Mouse (Mus musculus) retina, embryonic 14.5 days (tissue): Measurements from ENCODE around the gene Robo4.

Source experiments
- DNase-seq: peaks from one replicate; pipeline ENCODE4 v3.0.0-alpha.2; 2015; ENCODE audit warnings: low spot score

Gene Robo4

DNA sequence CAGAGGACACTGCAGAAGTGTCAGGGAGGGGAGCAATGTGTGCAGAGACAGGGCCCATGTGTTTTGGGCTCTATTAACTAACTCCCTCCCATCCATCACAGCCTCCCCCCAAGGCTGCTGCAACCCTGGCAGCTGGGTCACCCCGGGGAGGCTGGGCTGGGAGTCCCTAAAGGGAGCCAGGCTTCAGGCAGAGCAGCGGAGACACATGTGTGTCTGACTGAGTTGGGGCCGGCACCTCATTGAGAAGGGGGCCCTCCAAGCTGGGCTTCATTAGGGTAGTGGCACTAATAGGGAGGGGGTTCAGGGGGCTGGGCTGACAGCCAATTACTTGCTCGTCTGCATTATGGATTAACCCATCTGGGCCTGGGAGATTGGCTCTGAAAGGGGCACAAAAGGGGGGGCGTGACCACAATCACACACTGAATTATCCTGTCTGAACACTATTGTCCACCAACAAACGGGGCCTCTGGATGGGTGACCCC lies 52.4 kb downstream of the Robo4 start:
- DNase-seq = peak; percentile 60

DNA sequence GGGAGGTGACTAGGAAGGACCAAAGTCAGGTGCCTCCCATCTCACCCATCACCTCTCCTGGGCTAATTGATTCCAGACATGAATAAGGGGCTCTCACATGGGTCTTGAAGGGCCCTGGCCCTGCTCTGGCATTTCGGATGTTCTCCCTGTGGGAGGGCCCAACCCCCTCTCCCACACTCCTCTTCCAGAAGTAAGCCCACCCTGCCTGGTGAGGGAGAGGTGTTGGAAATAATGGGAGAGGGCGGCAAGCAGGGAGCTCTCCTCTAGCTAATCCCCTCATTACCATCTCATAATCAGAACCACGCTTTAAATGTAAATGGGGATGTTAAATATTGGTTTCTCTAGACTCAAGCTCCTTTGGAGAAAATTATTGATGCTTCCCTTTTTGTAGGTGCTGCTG lies 53.3 kb downstream of the Robo4 start:
- no peak for DNase-seq

DNA sequence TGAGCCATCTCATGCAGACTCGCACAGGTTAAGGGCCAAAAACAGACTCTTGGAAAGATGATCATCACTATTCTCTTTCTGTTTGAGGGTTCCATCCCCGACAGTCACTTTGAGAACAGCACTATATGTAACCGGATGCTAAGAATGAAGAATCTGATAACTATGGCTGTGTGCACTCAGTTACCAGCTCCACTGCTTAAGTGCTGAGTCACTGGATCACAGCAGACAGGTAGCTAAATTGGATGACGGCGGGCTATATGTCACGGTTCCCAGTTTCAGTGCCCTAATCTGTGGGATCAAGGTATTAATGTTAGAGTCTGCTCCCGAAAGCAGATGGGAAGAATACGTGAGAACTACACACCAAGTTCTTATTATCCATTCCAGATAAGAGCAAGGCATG lies 54.2 kb downstream of the Robo4 start:
- no peak for DNase-seq

DNA sequence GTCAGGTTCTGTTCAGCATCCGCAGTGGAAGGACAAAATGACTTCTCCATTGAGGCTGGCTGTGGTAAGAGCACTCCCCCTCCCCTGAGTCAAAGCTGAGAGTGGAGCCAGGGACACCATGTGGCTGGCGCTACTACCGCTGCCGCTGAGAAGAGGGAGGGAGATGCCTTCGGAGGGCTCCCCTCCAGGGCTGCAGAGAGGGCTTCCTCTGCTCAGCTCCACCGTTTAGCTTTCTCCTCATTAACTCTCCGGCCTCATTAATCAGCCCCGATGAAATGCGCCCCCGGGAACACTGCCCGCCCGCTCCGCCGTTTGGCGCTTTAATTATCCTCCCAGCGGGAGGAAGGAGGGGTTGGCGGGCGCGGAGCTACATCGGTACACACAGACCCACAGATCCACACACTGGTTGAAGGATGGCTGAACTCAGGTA lies 54.8 kb downstream of the Robo4 start:
- peak; percentile 79 for DNase-seq

DNA sequence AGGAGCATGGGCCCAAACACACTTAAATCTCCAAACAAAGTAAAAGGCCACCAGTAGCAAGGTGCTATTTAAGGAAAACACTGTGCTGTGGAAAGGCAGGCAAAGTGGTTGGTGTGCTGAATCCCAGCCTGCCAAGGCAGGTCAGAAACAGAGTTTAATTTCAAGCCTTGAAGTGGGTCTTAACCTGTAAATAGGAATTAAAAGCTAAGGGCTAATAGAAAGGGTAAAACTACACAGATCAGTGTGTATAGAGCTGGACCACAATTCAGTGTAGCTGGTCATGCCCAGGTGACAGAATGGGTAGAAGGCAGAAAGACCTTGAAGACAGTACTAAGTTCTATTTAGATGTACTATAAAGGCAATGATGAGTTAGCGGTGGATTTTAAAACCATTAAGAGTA lies 55.5 kb downstream of the Robo4 start:
- no peak for DNase-seq

DNA sequence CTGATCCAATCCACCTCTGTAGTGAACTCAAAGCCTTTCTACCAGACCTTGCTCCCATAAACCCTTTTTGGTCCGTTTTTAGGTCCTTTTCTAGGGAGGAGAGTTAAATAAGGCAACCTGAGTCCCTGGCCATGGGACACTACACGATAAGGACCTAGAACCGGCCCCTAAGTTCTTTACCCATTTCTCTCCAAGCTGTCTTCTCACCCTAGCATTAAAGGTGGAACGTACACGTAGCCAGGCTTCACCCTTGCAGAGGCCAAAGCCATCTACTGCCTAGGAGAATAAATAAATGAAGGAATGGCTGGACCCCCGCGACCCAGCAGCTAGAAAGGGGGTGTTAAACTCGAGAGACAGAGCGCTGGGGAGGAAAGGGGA lies 58.0 kb downstream of the Robo4 start:
- DNase-seq = peak; percentile 16

DNA sequence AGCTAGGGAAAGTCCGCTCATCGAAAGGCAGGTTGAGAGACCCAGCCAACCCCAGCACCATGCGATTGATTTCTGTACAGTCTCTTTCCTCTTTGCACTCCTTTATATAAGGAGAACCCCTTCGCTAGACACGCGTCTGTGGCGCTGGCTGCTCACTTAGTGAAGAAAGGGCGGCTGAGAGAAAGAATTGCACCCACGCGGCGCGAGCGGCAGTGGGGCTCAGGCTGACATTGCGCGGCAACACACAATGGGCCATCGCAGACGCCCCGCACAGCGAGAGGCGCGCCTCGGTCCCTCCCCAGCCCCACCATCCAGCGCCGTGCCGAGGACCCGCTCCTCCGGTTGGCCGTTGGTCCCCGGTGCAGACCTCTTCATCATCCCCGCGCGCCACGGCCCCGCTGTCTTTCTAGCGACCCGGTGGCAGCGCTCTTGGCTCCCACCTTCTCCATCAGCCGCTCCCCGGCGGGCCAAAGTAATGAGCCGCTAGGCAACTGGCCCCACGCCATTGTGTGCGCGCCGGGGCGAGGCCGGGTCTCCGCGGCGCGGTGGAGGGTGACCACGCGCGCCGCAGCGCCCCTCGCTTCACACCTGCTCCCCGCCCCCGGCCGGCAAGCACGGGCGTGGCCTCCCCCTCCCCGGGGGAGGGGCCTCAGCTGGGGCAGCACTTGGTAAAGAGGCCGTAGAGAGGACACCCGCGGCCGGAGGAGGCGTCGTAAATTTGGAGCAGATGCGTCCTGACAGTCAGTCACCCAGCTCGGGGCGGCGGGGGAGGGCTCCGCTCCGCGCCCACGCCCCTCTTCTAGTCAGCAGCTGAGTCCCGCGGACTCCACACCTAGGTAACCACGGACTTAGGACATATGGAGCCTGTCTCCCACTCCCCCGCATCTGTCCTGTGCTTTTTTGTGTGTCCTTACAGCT lies 58.6 kb downstream of the Robo4 start:
- DNase-seq = peak; percentile 64

DNA sequence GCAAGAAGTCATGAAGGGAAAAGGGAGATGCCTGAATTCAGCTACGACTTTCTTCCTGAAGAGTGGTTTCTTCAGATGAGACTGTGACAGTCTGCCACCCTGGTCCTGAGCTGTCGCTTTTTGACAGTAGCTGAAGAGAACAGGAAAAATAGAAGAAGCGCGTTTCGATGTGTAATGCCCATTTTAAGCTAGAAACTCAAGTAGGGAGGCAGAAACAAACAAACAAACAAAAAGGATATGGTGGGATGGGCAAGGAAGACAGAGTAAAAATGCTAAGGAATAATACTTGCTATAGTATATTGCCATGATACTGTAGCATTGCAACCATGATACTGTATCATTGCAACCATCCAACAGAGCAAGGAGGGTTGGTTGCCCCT lies 59.3 kb downstream of the Robo4 start:
- DNase-seq = no peak

DNA sequence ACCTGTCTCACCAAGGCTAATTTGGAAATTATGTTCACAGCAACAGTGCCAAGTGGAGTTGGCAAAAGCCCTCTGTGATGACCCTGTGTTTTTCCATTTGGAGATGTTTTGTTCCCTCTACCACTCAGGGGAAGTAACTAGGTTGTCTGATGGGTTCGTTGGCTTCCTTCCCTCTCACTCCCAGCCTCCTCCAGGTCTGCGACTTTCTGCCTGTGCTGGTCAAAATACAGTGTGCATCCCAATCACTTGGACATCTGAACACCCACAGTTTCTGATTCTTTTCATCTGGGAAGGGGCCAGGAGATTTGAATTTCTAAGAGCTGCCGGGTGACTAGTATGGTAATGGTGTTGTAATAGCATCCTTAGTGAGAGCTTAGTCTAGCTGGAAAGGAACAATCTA lies 59.9 kb downstream of the Robo4 start:
- no peak for DNase-seq

DNA sequence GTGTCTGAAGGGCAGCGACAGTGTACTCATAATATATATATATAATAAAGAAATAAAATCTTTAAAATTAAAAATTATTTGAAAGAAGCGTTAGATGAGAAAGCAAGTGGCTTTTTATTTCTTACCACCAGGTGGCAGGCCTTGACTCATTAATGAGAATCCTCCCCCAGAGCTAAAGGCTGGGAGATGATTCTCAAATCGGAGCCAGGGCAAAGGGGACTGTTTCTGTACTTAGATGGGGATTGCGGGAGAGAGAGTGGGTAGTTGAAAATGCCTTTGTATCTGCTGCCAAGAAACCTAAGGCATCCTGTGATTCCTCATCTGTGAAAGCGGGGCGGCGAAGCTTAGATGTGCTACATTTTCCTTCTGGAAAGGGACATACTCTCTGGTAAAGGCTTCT lies 61.1 kb downstream of the Robo4 start:
- DNase-seq = peak; percentile 83
